Mouse (Mus musculus) liver, postnatal 0 days (tissue): Measurements from ENCODE around the gene Rapsn. TPM values are rescaled to one million over a fixed set of nuclear protein-coding genes. Genes with fewer than 3 reads are reported as not detected.
A peak's percentile ranks its signal among the peaks of the same experiment; 100 is the strongest.

Experiments used
- ATAC-seq: fragments of 200-750 bp; cut with Nextera tagmentation; 2 replicates; pipeline ENCODE4 v1.8.0; 2017; ENCODE audit warnings: mild to moderate bottlenecking, moderate library complexity
- DNase-seq: peaks from one replicate; pipeline ENCODE4 v3.0.0-alpha.2; 2016
- H3K27ac ChIP-seq: fragments of 300-500 bp; sonication (generic); 2 replicates; pipeline ENCODE4 v1.5.1; 2014; ENCODE audit warnings: antibody characterized with exemption, moderate library complexity, mild to moderate bottlenecking, low read depth
- H3K27me3 ChIP-seq: fragments of 300-500 bp; sonication (generic); 2 replicates; pipeline ENCODE4 v1.6.1; 2014; ENCODE audit warnings: low read length, control low read depth, mixed read lengths; ENCODE audit not compliant: insufficient read depth
- H3K36me3 ChIP-seq: fragments of 300-500 bp; sonication (generic); replicated peaks from 2 replicates; pipeline ENCODE4 v1.6.1; 2014; ENCODE audit warnings: mild to moderate bottlenecking, control low read depth, low read length, moderate library complexity, mixed read lengths; ENCODE audit not compliant: insufficient read depth
- H3K4me1 ChIP-seq: fragments of 300-500 bp; sonication (generic); 2 replicates; pipeline ENCODE4 v1.6.1; 2014; ENCODE audit warnings: antibody characterized with exemption, mild to moderate bottlenecking, control low read depth; ENCODE audit not compliant: insufficient read depth
- H3K4me2 ChIP-seq: fragments of 300-500 bp; sonication (generic); 2 replicates; pipeline ENCODE4 v1.6.1; 2014; ENCODE audit warnings: low read depth, mild to moderate bottlenecking, low read length, moderate library complexity, mixed read lengths
- H3K4me3 ChIP-seq: fragments of 300-500 bp; sonication (generic); 2 replicates; pipeline ENCODE4 v1.5.1; 2014; ENCODE audit warnings: low read depth, low read length
- H3K9ac ChIP-seq: fragments of 300-500 bp; sonication (generic); replicated peaks from 2 replicates; pipeline ENCODE4 v1.6.1; 2014; ENCODE audit warnings: mild to moderate bottlenecking, moderate library complexity
- H3K9me3 ChIP-seq: fragments of 300-500 bp; sonication (generic); 2 replicates; pipeline ENCODE4 v1.6.1; 2016; ENCODE audit warnings: mild to moderate bottlenecking, control low read depth, low read length, mixed read lengths
- CTCF ChIP-seq: sonication (generic); IDR thresholded peaks from 2 replicates; pipeline ENCODE4 v1.5.1; 2016; ENCODE audit warnings: antibody characterized with exemption, low read depth
- EP300 ChIP-seq: IDR thresholded peaks from 2 replicates; pipeline ENCODE4 v1.6.1; 2016; ENCODE audit warnings: antibody characterized with exemption, low read depth, mild to moderate bottlenecking
- WGBS: fragments of 180-500 bp; shearing (Covaris S2); extraction: QIAGEN DNeasy Blood & Tissue Kit; methylation state at CpG from one replicate; pipeline ENCODE4 v1.1.7; 2014; ENCODE audit not compliant: insufficient replicate concordance; 5-methylcytosine and 5-hydroxymethylcytosine counted together
- polyA plus RNA-seq: library from polyadenylated mRNA; unstranded; fragments of >200 nt; fragmentation: Nextera tagmentation; extraction: Ambion mirVana; gene quantifications from 2 replicates; pipeline ENCODE4 v1.2.1, GENCODE M21; 2015

The Rapsn gene
- polyA plus RNA-seq: 1.6 and 1.8 TPM in 2 replicates

GRCm38 (mm10) chr2:91035385-91035784 lies at the start of gene Rapsn:
Gene Rapsn, plus strand, starts transcription at chr2:91035620.
- ATAC-seq (peak; percentile 8; the same call in 1 of the 2 replicates), DNase-seq (no peak)

GRCm38 (mm10) chr2:90986055-90986454 lies 49.4 kb upstream of the Rapsn start:
- Histone ChIP-seq H3K4me2 (no peak overlapping the region), H3K4me3 (no peak overlapping the region), H3K36me3 (no peaks in the 10 kb centered on the region), H3K9ac (no peak overlapping the region), H3K9me3 (no peaks in the 10 kb centered on the region), H3K4me1 (peaks cover 9% of the 10 kb centered on the region; the same call in 1 of the 2 replicates), H3K27me3 (no peaks in the 10 kb centered on the region), H3K27ac (no peak overlapping the region)
- ATAC-seq: no peak
- no peak for TF ChIP-seq EP300
- TF ChIP-seq CTCF: no peak
- no peak for DNase-seq
- WGBS: 88% methylated on average over 3 of the region's 3 CpGs

More at GRCm38 (mm10) chr2:91035385-91035784, at the start of gene Rapsn:
- Histone ChIP-seq H3K9ac (no peak within 1 kb of the TSS), H3K36me3 (no peaks in the 10 kb centered on the region), H3K4me2 (no peak within 1 kb of the TSS), H3K27ac (no peak within 1 kb of the TSS), H3K4me1 (no peaks in the 10 kb centered on the region), H3K9me3 (no peaks in the 10 kb centered on the region), H3K27me3 (no peaks in the 10 kb centered on the region), H3K4me3 (no peak within 1 kb of the TSS)
- TF ChIP-seq EP300 (no peak), CTCF (no peak)
- WGBS: 64% methylated on average over 9 of the region's 9 CpGs

GRCm38 (mm10) chr2:91008536-91008935 lies 26.9 kb upstream of the Rapsn start:
- WGBS: 96% methylated on average over 8 of the region's 8 CpGs

GRCm38 (mm10) chr2:91013881-91014280 lies 21.5 kb upstream of the Rapsn start:
- DNase-seq (no peak), ATAC-seq (no peak)
- Histone ChIP-seq H3K27me3 (no peaks in the 10 kb centered on the region), H3K36me3 (peaks cover 76% of the 10 kb centered on the region), H3K4me3 (no peak overlapping the region), H3K4me1 (no peaks in the 10 kb centered on the region), H3K9me3 (no peaks in the 10 kb centered on the region), H3K27ac (no peak overlapping the region), H3K9ac (no peak overlapping the region), H3K4me2 (no peak overlapping the region)
- TF ChIP-seq EP300 (no peak), CTCF (no peak)
- WGBS: 72% methylated on average over 2 of the region's 2 CpGs

More at GRCm38 (mm10) chr2:91008536-91008935, 26.9 kb upstream of the Rapsn start:
- no peaks in the 10 kb centered on the region for H3K9me3 ChIP-seq
- no peaks in the 10 kb centered on the region for H3K4me1 ChIP-seq
- no peaks in the 10 kb centered on the region for H3K27me3 ChIP-seq
- no peak overlapping the region for H3K9ac ChIP-seq
- ATAC-seq: no peak
- TF ChIP-seq EP300 (no peak), CTCF (no peak)
- H3K4me3 ChIP-seq: no peak overlapping the region
- no peak overlapping the region for H3K27ac ChIP-seq
- H3K36me3 ChIP-seq: peaks cover 86% of the 10 kb centered on the region
- no peak overlapping the region for H3K4me2 ChIP-seq
- no peak for DNase-seq

GRCm38 (mm10) chr2:91015386-91015785 lies 20.0 kb upstream of the Rapsn start:
- Histone ChIP-seq H3K9me3 (no peaks in the 10 kb centered on the region), H3K4me1 (no peaks in the 10 kb centered on the region), H3K27me3 (no peaks in the 10 kb centered on the region), H3K36me3 (peaks cover 66% of the 10 kb centered on the region), H3K4me3 (no peak overlapping the region), H3K9ac (no peak overlapping the region), H3K4me2 (no peak overlapping the region), H3K27ac (no peak overlapping the region)
- WGBS: 86% methylated on average over 4 of the region's 4 CpGs
- TF ChIP-seq CTCF: no peak
- TF ChIP-seq EP300: no peak
- DNase-seq: no peak
- no peak for ATAC-seq

GRCm38 (mm10) chr2:91018061-91018788 lies 17.2 kb upstream of the Rapsn start:
- peaks cover 45% of the 10 kb centered on the region for H3K36me3 ChIP-seq
- no peak for TF ChIP-seq EP300
- no peak for TF ChIP-seq CTCF
- ATAC-seq: no peak
- H3K4me3 ChIP-seq: no peak overlapping the region
- no peak overlapping the region for H3K27ac ChIP-seq
- no peak overlapping the region for H3K9ac ChIP-seq
- H3K4me1 ChIP-seq: no peaks in the 10 kb centered on the region
- WGBS: 89% methylated on average over 8 of the region's 8 CpGs
- DNase-seq: no peak
- no peak overlapping the region for H3K4me2 ChIP-seq
- no peaks in the 10 kb centered on the region for H3K9me3 ChIP-seq
- no peaks in the 10 kb centered on the region for H3K27me3 ChIP-seq
